Mouse (Mus musculus): ENCODE results near the gene Notum.

GRCm38 (mm10) chr11:120707225-120707624 lies 46.2 kb upstream of the Notum start:
- no peak for TF ChIP-seq CTCF (IDR thresholded peaks at IDR 0.05; ENCODE audit: low read depth)
- no peak for TF ChIP-seq EP300 (IDR thresholded peaks at IDR 0.05; ENCODE audit: low read depth)
